Mouse (Mus musculus) heart, adult 2 months (tissue): ENCODE measurements around the gene Kcnn4. TPM values are rescaled to one million over a fixed set of nuclear protein-coding genes. Genes with fewer than 3 reads are reported as not detected.

Experiments
- DNase-seq, 2 experiments: peaks; one replicate each; pipeline ENCODE4 v3.0.0; 2021
- H3K27ac ChIP-seq: fragments of 200-600 bp; 2 replicates; pipeline ENCODE4 v1.8.1; 2022
- H3K27me3 ChIP-seq: fragments of 200-500 bp; 2 replicates; pipeline ENCODE4 v1.6.1; 2012; ENCODE audit warnings: mild to moderate bottlenecking, low read length, inconsistent platforms, mixed read lengths; ENCODE audit not compliant: control insufficient read depth, insufficient read depth
- H3K36me3 ChIP-seq: fragments of 200-500 bp; 2 replicates; pipeline ENCODE4 v1.6.1; 2012; ENCODE audit warnings: low read length, inconsistent platforms; ENCODE audit not compliant: control insufficient read depth, insufficient read depth
- H3K4me1 ChIP-seq: fragments of 200-500 bp; 2 replicates; pipeline ENCODE4 v1.6.1; 2011; ENCODE audit warnings: low read length; ENCODE audit not compliant: control insufficient read depth, insufficient read depth
- H3K4me3 ChIP-seq: fragments of 200-600 bp; 2 replicates; pipeline ENCODE4 v1.8.1; 2022
- H3K79me2 ChIP-seq: fragments of 200-500 bp; replicated peaks from 2 replicates; pipeline ENCODE4 v1.6.1; 2012; ENCODE audit warnings: mild to moderate bottlenecking, inconsistent platforms, low read length, moderate library complexity, mixed read lengths; ENCODE audit not compliant: control insufficient read depth, insufficient read depth
- H3K9ac ChIP-seq: fragments of 200-500 bp; 2 replicates; pipeline ENCODE4 v1.6.1; 2012; ENCODE audit warnings: low read depth, mild to moderate bottlenecking, control low read depth, inconsistent platforms, low read length, mixed read lengths
- CTCF ChIP-seq: fragments of 200-600 bp; IDR thresholded peaks from 2 replicates; pipeline ENCODE4 v1.8.1; 2022; ENCODE audit warnings: antibody characterized with exemption, mild to moderate bottlenecking, moderate library complexity
- EP300 ChIP-seq: fragments of 200-500 bp; IDR thresholded peaks from 2 replicates; pipeline ENCODE4 v1.6.1; 2011; ENCODE audit warnings: low read depth, low read length, control low read depth; ENCODE audit not compliant: insufficient read depth
- POLR2A ChIP-seq: fragments of 200-500 bp; IDR thresholded peaks from 2 replicates; pipeline ENCODE4 v1.6.1; 2011; ENCODE audit warnings: mild to moderate bottlenecking, low read depth, low read length, control low read depth; ENCODE audit not compliant: insufficient read depth
- WGBS: fragments of 180-500 bp; shearing (Covaris S2); methylation state at CpG from one replicate; pipeline ENCODE4 v1.1.7; 2018; 5-methylcytosine and 5-hydroxymethylcytosine counted together
- intact Hi-C: fragments of 180-260 bp; cut with DNase I; formaldehyde crosslinking; loops from one replicate; pipeline ENCODE4 v1.15.1; 2025
- polyA plus RNA-seq: library from polyadenylated mRNA; depleted of rRNA; stranded (reverse); fragments of >200 nt; gene quantifications from 2 replicates; pipeline ENCODE4 v1.2.3, GENCODE M21; 2012
- total RNA-seq, 2 experiments: library from RNA; stranded (reverse); gene quantifications; 2 replicates each; pipeline ENCODE4 v1.2.3; 2021

Gene Kcnn4
- total and polyA plus RNA-seq, 3 experiments: 0.91 to 1.9 (median 1.1) TPM

DNA sequence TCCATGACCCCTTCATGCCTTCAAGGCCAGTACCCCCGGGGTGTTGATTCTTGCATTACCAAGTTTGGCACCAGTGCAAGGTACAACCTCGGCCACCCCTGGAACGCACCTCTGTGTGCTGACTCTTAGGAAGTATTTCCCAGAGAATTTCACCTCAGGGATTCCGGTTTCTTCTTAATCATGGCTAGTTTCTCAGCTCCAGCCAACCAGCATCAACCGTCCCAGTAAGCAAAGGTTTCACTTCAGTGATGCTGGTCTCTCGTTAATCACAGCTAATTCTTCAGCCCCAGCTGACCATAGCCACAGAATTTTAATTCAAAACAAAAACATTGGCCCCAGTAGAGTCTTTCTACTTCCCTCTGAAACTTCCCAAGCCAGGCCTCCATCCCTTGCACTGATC lies 40.1 kb downstream of the Kcnn4 start:
- no peak for TF ChIP-seq CTCF
- Histone ChIP-seq H3K9ac (no peak overlapping the region), H3K4me3 (no peak overlapping the region), H3K4me1 (peaks cover 1% of the 10 kb centered on the region), H3K27ac (no peak overlapping the region), H3K79me2 (no peaks in the 10 kb centered on the region), H3K36me3 (no peaks in the 10 kb centered on the region), H3K27me3 (no peaks in the 10 kb centered on the region)
- intact Hi-C loops: no loop called here
- WGBS: 94% methylated on average over 6 of the region's 6 CpGs
- no peak for DNase-seq

GRCm38 (mm10) chr7:24410831-24411230 lies 40.8 kb downstream of the Kcnn4 start:
- H3K4me1 ChIP-seq: peaks cover 1% of the 10 kb centered on the region
- H3K36me3 ChIP-seq: no peaks in the 10 kb centered on the region
- intact Hi-C loops: no loop called here
- no peaks in the 10 kb centered on the region for H3K27me3 ChIP-seq
- H3K79me2 ChIP-seq: no peaks in the 10 kb centered on the region
- WGBS: 89% methylated on average over 3 of the region's 3 CpGs
- DNase-seq: no peak
- no peak for TF ChIP-seq POLR2A
- TF ChIP-seq EP300: no peak
- TF ChIP-seq CTCF: no peak
- no peak overlapping the region for H3K27ac ChIP-seq
- no peak overlapping the region for H3K4me3 ChIP-seq
- H3K9ac ChIP-seq: no peak overlapping the region

GRCm38 (mm10) chr7:24413630-24414029 lies 43.6 kb downstream of the Kcnn4 start:
- H3K4me1 ChIP-seq: no peaks in the 10 kb centered on the region
- H3K36me3 ChIP-seq: no peaks in the 10 kb centered on the region
- no peak overlapping the region for H3K9ac ChIP-seq
- H3K79me2 ChIP-seq: no peaks in the 10 kb centered on the region
- no peak for DNase-seq
- intact Hi-C loops: no loop called here
- TF ChIP-seq POLR2A (no peak), EP300 (no peak), CTCF (no peak)
- H3K27me3 ChIP-seq: no peaks in the 10 kb centered on the region
- 64% methylated on average over 3 of the region's 3 CpGs for whole genome bisulfite sequencing
- H3K4me3 ChIP-seq: no peak overlapping the region
- no peak overlapping the region for H3K27ac ChIP-seq

GRCm38 (mm10) chr7:24415261-24415660 lies 45.2 kb downstream of the Kcnn4 start:
- no peaks in the 10 kb centered on the region for H3K4me1 ChIP-seq
- DNase-seq: peak in 1 of 2 experiments; percentile 26
- H3K27ac ChIP-seq: no peak overlapping the region
- intact Hi-C loops: no loop called here
- H3K4me3 ChIP-seq: no peak overlapping the region
- H3K9ac ChIP-seq: no peak overlapping the region
- TF ChIP-seq CTCF: no peak
- peak; percentile 52; the same call in 1 of the 2 replicates for TF ChIP-seq EP300
- WGBS: 63% methylated on average over 7 of the region's 7 CpGs
- no peaks in the 10 kb centered on the region for H3K27me3 ChIP-seq
- no peaks in the 10 kb centered on the region for H3K79me2 ChIP-seq
- no peaks in the 10 kb centered on the region for H3K36me3 ChIP-seq

GRCm38 (mm10) chr7:24419579-24419978 lies 49.5 kb downstream of the Kcnn4 start:
- Histone ChIP-seq H3K4me3 (no peak overlapping the region), H3K79me2 (no peaks in the 10 kb centered on the region), H3K9ac (no peak overlapping the region), H3K27ac (no peak overlapping the region), H3K36me3 (no peaks in the 10 kb centered on the region), H3K4me1 (no peaks in the 10 kb centered on the region; the same call in 1 of the 2 replicates), H3K27me3 (no peaks in the 10 kb centered on the region)
- TF ChIP-seq CTCF (no peak), POLR2A (no peak), EP300 (no peak)
- 82% methylated on average over 8 of the region's 8 CpGs for WGBS
- intact Hi-C loops: no loop called here
- DNase-seq: no peak

DNA sequence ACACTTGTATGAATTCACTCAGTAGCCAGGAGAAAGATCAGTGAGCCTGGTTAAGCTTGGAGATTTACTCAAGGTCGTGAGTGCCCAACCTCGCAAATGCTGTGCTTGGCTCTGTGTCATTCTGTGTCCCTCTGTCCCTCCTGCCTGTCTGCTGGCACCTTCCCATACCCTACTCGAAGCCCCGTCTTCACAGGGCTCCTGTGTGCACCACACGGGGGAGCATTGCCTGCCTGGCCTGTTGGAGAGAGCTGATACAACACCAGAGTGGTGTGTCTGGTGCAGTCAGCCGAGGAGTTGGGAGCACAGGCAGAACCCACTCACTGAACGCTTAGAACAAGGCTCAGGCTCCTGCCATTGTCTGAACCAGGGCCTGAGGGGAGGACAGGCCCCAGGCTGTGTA lies 51.6 kb downstream of the Kcnn4 start:
- no peak overlapping the region for H3K9ac ChIP-seq
- H3K36me3 ChIP-seq: no peaks in the 10 kb centered on the region
- H3K27me3 ChIP-seq: no peaks in the 10 kb centered on the region
- no peak for DNase-seq
- no peak overlapping the region for H3K4me3 ChIP-seq
- WGBS: 65% methylated on average over 7 of the region's 7 CpGs
- TF ChIP-seq EP300: no peak
- no peak for TF ChIP-seq POLR2A
- no peak for TF ChIP-seq CTCF
- intact Hi-C loops: no loop called here
- H3K27ac ChIP-seq: no peak overlapping the region
- H3K4me1 ChIP-seq: no peaks in the 10 kb centered on the region; the same call in 1 of the 2 replicates
- no peaks in the 10 kb centered on the region for H3K79me2 ChIP-seq

DNA sequence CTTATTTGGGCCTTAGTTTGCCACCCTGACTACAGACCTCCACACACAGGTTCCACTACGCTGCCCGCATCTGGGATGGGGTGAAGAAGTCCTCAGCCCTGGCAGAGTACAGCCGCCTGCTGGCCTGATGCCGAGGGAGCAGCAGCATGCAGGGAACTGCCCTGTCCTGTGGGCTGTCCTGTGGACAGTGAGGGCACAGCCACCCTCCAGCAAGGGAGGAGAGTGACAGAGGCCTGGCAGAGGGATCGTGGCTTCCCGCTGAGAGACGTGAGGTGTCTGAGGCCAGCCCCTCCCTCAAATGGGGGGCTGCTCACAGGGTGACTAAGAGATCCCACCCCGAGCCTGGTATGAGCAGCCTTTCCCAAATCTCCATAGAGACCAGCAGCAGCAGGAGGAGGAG lies 52.2 kb downstream of the Kcnn4 start:
- 73% methylated on average over 8 of the region's 8 CpGs for WGBS
- no peaks in the 10 kb centered on the region; the same call in 1 of the 2 replicates for H3K4me1 ChIP-seq
- no peak overlapping the region for H3K9ac ChIP-seq

More for the DNA sequence above, 52.2 kb downstream of the Kcnn4 start:
- Histone ChIP-seq H3K27me3 (no peaks in the 10 kb centered on the region), H3K4me3 (no peak overlapping the region), H3K27ac (no peak overlapping the region), H3K36me3 (no peaks in the 10 kb centered on the region), H3K79me2 (no peaks in the 10 kb centered on the region)
- no peak for DNase-seq
- intact Hi-C loops: no loop called here
- TF ChIP-seq CTCF (no peak), EP300 (no peak), POLR2A (no peak)
